Mouse (Mus musculus) ES-Bruce4 (cell line): ENCODE results near the gene Klf4.

Experiments used
- CTCF ChIP-seq: IDR thresholded peaks from one replicate; pipeline ENCODE4 v1.8.1; 2011; ENCODE audit warnings: low read depth, low read length
- POLR2A ChIP-seq: IDR thresholded peaks from one replicate; pipeline ENCODE4 v1.8.1; 2011; ENCODE audit warnings: low read length; ENCODE audit not compliant: insufficient read depth

- TF ChIP-seq CTCF (no peak), POLR2A (no peak)
Observed at GRCm38 (mm10) chr4:55527931-55528330, 4.3 kb downstream of the Klf4 start.
